Mouse (Mus musculus) forebrain, embryonic 14.5 days (tissue): ENCODE data around the gene Ndufs7. TPM values are rescaled to one million over a fixed set of nuclear protein-coding genes. Genes with fewer than 3 reads are reported as not detected.
"Not testable (repeated sequence)": the region's sequence is repeated elsewhere in the genome, so short reads cannot be mapped to it uniquely, and the experiment has no call there.

Experiments
- ATAC-seq: fragments of 200-750 bp; cut with Nextera tagmentation; 2 replicates; pipeline ENCODE4 v1.8.0; 2017; ENCODE audit warnings: mild to moderate bottlenecking, moderate library complexity
- DNase-seq: peaks from one replicate; pipeline ENCODE4 v3.0.0-alpha.2; 2015; ENCODE audit warnings: low spot score
- H3K27ac ChIP-seq: fragments of 300-500 bp; sonication (generic); 2 replicates; pipeline ENCODE4 v1.5.1; 2014; ENCODE audit warnings: low read depth, mild to moderate bottlenecking, control low read depth, low read length, moderate library complexity
- H3K27me3 ChIP-seq: fragments of 300-500 bp; sonication (generic); replicated peaks from 2 replicates; pipeline ENCODE4 v1.6.1; 2014; ENCODE audit warnings: low read length, control low read depth, mixed read lengths; ENCODE audit not compliant: control insufficient read depth, insufficient read depth
- H3K36me3 ChIP-seq: fragments of 300-500 bp; sonication (generic); 2 replicates; pipeline ENCODE4 v1.6.1; 2014; ENCODE audit warnings: low read length, control low read depth; ENCODE audit not compliant: control insufficient read depth, insufficient read depth
- H3K4me1 ChIP-seq: fragments of 300-500 bp; sonication (generic); 2 replicates; pipeline ENCODE4 v1.6.1; 2014; ENCODE audit warnings: antibody characterized with exemption, low read length, control low read depth; ENCODE audit not compliant: control insufficient read depth, insufficient read depth
- H3K4me2 ChIP-seq: fragments of 300-500 bp; sonication (generic); 2 replicates; pipeline ENCODE4 v1.6.1; 2014; ENCODE audit warnings: mild to moderate bottlenecking, control low read depth, low read length
- H3K4me3 ChIP-seq: fragments of 300-500 bp; sonication (generic); 2 replicates; pipeline ENCODE4 v1.5.1; 2014; ENCODE audit warnings: low read depth, low read length, control low read depth
- H3K9ac ChIP-seq: fragments of 300-500 bp; sonication (generic); 2 replicates; pipeline ENCODE4 v1.6.1; 2014; ENCODE audit warnings: mild to moderate bottlenecking, low read length, control low read depth, moderate library complexity
- H3K9me3 ChIP-seq: fragments of 300-500 bp; sonication (generic); replicated peaks from 2 replicates; pipeline ENCODE4 v1.6.1; 2016; ENCODE audit warnings: low read length, control low read depth, mixed read lengths; ENCODE audit not compliant: control insufficient read depth
- WGBS: fragments of 180-500 bp; shearing (Covaris S2); extraction: QIAGEN DNeasy Blood & Tissue Kit; methylation state at CpG from one replicate; pipeline ENCODE4 v1.1.7; 2014; 5-methylcytosine and 5-hydroxymethylcytosine counted together
- polyA plus RNA-seq: library from polyadenylated mRNA; unstranded; fragments of >200 nt; fragmentation: Nextera tagmentation; extraction: Ambion mirVana; gene quantifications from 2 replicates; pipeline ENCODE4 v1.2.1, GENCODE M21; 2014

Ndufs7 gene
- polyA plus RNA-seq, 1 experiment from 2014 or later: 351 TPM

DNA sequence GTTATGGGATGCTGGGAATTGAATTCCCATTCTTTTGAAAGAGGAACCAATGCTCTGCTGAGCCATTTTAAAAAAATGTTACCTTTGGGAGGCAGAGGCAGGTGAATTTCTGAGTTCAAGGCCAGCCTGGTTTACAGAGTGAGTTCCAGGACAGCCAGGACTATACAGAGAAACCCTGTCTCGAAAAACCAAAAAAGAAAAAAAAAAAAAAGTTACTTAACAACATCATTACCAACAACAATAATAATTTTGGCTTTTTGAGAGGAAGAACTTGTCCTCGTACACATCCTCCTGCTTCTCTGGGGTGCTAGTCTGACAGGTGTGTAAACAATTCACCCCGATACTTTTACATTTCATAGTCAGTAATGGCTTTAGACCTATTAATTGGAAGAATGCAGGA, 484 bp upstream of the Ndufs7 start:
- WGBS: 52% methylated on average over 3 of the region's 3 CpGs
- not testable (repeated sequence) for H3K27me3 ChIP-seq, H3K9ac ChIP-seq, H3K27ac ChIP-seq, H3K9me3 ChIP-seq, H3K4me1 ChIP-seq, ATAC-seq, DNase-seq
- H3K36me3 ChIP-seq: peaks cover 21% of the 10 kb centered on the region
- H3K4me3 ChIP-seq: peak overlapping the region; percentile 64
- H3K4me2 ChIP-seq: peak overlapping the region; percentile 96

DNA sequence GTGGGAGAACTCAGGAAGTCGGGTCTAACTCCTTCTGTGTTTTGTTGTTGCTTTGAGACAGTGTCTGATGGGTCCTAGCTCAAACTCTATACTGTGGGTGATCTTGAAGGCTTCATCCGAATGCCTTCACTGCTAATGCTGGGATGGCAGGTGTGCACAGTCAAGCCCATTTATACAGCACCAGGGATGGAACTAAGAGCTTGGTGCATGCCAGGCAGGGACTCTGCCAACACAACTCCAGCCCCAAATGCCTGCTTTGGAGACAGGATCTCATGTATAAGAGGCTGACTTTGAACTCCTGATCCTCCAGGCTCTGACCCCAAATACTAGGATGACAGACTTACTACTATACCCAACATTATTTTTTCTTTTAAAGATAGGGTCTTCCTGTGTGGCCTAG, 1.1 kb downstream of the Ndufs7 start:
- 35% methylated on average over 2 of the region's 2 CpGs for WGBS
- Histone ChIP-seq H3K36me3 (peaks cover 26% of the 10 kb centered on the region), H3K4me1 (peaks cover 6% of the 10 kb centered on the region), H3K4me2 (peak overlapping the region; percentile 96), H3K4me3 (peak overlapping the region; percentile 64), H3K9ac (peak overlapping the region; percentile 77), H3K27ac (no peak overlapping the region), H3K27me3 (no peaks in the 10 kb centered on the region), H3K9me3 (no peaks in the 10 kb centered on the region)
- DNase-seq (no peak), ATAC-seq (no peak)

DNA sequence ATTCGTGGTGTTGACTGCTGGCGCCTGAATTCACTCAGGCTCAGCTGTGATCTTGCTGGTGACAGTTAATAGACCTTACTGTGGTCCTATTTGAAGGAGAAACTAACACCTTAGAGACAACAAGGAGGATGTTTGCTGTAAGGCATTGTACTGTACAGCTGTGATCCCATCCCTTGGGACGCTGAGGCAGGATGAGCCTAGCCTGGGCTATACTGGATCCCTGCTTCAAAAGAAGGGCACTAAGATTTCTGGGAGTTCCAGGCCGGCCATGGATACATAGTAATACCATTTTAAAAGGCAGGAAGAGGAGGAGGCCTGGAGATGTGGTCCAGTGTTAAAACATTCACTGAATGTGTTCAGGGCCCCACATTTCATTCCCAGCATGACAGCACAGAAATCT, 1.7 kb downstream of the Ndufs7 start:
- H3K9me3 ChIP-seq: no peaks in the 10 kb centered on the region
- H3K4me1 ChIP-seq: peaks cover 6% of the 10 kb centered on the region
- DNase-seq (no peak), ATAC-seq (no peak)
- 88% methylated on average over 4 of the region's 4 CpGs for WGBS
- no peaks in the 10 kb centered on the region for H3K27me3 ChIP-seq
- peak overlapping the region; percentile 96; the same call in 1 of the 2 replicates for H3K4me2 ChIP-seq
- H3K36me3 ChIP-seq: peaks cover 31% of the 10 kb centered on the region
- H3K27ac ChIP-seq: no peak overlapping the region
- H3K9ac ChIP-seq: 0 out of 2 replicates have a peak overlapping the region, but pooled peaks have one; percentile 5
- peak overlapping the region; percentile 64; the same call in 1 of the 2 replicates for H3K4me3 ChIP-seq

DNA sequence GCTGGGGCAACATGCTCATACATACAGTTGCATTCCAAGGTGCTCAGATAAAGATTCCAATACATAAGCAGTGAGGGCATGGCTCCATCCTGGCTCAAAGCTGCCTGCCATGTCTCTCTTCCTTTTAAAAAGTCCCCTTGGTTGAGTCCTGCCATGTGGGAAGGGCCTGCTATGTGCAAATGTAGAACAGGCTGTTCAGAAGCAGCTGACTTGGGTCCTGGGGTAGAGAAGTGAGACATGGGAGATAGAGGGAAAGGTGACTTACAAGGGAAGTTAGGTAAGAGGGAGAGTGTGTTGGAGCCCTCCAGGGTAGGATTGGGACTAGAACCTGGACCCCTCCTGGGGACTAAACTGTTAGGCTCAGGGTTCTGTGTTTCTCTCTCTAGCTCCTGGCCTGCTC, 3.1 kb downstream of the Ndufs7 start:
- Histone ChIP-seq H3K9me3 (no peaks in the 10 kb centered on the region), H3K9ac (no peak overlapping the region), H3K4me1 (peaks cover 6% of the 10 kb centered on the region), H3K27ac (no peak overlapping the region), H3K4me3 (no peak overlapping the region), H3K27me3 (no peaks in the 10 kb centered on the region), H3K4me2 (no peak overlapping the region), H3K36me3 (peaks cover 45% of the 10 kb centered on the region)
- ATAC-seq (no peak), DNase-seq (no peak)

DNA sequence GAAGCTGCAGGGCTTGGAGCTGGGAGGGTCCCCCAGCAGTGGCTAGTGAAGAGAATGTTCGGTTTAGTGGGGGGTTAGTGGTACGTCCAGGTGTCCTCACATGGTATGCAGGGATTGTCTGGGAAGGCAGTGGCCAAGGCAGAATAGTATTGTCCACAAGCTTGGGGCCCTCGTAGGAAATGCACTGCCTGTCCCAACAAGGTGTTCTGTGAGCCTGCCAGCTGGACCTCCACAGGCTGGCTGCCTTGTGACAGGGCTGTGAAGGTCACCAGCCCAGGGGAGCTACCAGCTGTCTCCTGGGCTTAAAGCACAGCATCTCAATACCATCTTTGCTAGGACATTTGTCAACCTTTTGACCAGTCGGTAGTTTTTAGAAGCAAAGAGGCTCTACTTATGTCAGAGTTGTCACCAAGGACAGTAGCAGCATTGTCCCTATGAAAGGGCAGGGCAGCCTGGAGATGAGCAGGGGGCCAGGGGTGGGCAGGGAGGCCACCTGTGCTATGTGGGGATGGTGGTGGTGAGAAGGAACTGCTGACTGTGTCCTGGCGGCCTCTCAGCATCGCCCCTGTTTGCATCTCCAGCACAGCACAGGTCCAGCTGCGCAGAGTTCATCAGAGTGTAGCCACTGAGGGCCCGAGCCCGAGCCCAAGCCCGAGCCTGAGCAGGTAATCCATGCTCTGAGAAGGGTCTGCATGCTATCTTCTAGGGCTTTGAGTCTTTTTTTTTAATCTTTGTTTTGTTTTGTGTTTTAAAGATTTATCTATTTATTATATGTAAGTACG, 3.8 kb downstream of the Ndufs7 start:
- Histone ChIP-seq H3K36me3 (peaks cover 50% of the 10 kb centered on the region), H3K4me3 (no peak overlapping the region), H3K9ac (no peak overlapping the region), H3K4me1 (peaks cover 6% of the 10 kb centered on the region), H3K27ac (no peak overlapping the region), H3K9me3 (no peaks in the 10 kb centered on the region), H3K27me3 (no peaks in the 10 kb centered on the region), H3K4me2 (no peak overlapping the region)
- DNase-seq (no peak), ATAC-seq (no peak)
- WGBS: 91% methylated on average over 11 of the region's 11 CpGs

DNA sequence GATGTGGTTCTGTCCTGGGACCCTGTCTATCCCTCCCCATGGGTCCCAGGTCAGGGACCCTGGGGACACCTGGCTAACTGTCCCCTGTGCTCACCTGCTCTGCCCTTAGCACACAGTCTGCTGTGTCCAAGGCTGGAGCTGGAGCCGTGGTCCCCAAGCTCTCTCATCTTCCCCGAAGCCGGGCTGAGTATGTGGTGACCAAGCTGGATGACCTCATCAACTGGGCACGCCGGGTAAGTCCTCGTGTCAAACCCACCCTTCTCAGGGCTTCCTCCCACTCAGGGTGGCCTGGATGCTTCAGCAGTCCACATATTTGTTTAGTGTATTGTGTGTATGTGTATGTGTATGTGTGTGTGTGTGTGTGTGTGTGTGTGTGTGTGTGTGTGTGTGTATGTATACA, 4.6 kb downstream of the Ndufs7 start:
- Histone ChIP-seq H3K4me1 (peaks cover 6% of the 10 kb centered on the region), H3K27me3 (no peaks in the 10 kb centered on the region), H3K9me3 (no peaks in the 10 kb centered on the region), H3K9ac (no peak overlapping the region), H3K27ac (no peak overlapping the region), H3K36me3 (peaks cover 59% of the 10 kb centered on the region), H3K4me2 (no peak overlapping the region), H3K4me3 (no peak overlapping the region)
- WGBS: 86% methylated on average over 6 of the region's 6 CpGs
- no peak for ATAC-seq
- DNase-seq: no peak

DNA sequence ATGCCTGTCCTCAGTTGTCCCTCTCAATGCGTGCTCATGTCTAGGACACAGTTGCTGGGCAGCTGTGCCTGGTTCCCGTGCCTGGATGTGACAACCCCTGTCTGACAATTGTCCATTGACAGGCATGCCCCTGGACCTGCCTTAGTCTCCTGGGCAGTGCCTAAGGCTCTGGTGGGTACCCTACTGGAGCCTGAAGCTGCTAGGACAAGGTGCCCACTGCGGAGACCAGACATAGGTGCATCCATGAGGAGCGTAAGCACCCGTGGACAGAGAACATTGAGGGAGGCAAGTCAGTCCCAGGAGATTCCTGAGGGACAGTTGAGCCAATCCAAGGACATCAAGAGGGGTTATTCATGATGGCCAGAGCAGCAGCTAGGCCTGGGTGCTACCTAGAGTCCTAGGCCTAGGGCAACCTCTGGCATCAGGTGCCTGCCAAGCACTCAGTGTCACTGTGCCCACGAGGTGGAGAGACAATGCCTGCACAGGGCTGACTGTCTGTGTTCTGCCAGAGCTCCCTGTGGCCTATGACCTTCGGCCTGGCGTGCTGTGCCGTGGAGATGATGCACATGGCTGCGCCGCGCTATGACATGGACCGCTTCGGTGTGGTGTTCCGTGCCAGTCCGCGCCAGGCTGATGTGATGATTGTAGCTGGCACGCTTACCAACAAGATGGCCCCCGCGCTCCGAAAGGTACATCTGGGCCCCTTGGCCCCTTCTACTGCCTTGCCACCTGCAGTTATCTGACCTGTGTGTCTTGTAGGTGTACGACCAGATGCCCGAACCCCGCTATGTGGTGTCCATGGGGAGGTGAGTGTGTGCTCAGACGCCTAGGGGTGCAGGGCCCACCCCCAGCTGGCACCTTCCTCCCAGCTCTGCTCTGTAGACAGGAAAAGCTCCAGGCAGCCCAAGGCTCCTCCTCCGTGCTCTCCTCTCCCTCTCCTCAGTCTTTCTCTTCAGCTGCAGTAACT, 5.7 kb downstream of the Ndufs7 start:
- no peak for ATAC-seq
- Histone ChIP-seq H3K36me3 (peaks cover 66% of the 10 kb centered on the region), H3K27me3 (no peaks in the 10 kb centered on the region), H3K4me2 (no peak overlapping the region), H3K27ac (no peak overlapping the region), H3K4me3 (no peak overlapping the region), H3K9me3 (no peaks in the 10 kb centered on the region), H3K9ac (no peak overlapping the region), H3K4me1 (peaks cover 8% of the 10 kb centered on the region)
- DNase-seq: no peak
- 94% methylated on average over 26 of the region's 26 CpGs for WGBS

DNA sequence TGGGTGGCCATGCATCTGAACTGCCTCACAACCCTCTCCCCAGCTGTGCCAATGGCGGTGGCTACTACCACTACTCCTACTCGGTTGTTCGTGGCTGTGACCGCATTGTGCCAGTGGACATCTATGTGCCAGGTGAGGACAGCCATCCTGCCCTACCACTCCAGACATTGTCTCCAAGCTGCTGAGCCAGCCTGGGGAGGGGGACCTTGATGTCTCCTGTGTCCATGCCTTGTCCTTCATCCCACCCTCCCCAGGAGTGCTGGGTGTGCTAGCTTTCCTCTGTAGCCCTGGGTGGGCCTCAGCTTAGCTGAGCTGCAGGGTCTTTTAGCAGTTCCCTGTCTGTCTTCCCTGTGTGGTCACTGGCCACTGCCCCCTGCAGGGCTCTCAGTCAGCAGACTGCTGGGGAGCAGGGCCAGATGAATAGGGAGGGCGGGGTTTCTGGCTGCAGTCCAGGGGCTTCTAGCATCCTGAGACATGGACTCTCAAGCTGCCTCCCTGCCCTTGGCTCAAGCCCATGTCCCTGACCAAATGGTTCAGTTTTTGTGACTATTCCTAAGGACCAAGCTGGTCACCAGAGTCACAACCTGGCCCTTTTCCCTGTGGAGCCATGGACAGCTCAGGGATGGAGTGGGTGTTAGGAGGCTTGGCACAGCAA, 7.1 kb downstream of the Ndufs7 start:
- Histone ChIP-seq H3K27me3 (no peaks in the 10 kb centered on the region), H3K36me3 (peaks cover 66% of the 10 kb centered on the region), H3K27ac (no peak overlapping the region), H3K4me3 (no peak overlapping the region), H3K9me3 (no peaks in the 10 kb centered on the region), H3K4me2 (no peak overlapping the region), H3K9ac (no peak overlapping the region), H3K4me1 (peaks cover 14% of the 10 kb centered on the region)
- WGBS: 86% methylated on average over 5 of the region's 5 CpGs
- no peak for ATAC-seq
- no peak for DNase-seq
